Mouse (Mus musculus): ENCODE data around the gene Iqch.

DNA sequence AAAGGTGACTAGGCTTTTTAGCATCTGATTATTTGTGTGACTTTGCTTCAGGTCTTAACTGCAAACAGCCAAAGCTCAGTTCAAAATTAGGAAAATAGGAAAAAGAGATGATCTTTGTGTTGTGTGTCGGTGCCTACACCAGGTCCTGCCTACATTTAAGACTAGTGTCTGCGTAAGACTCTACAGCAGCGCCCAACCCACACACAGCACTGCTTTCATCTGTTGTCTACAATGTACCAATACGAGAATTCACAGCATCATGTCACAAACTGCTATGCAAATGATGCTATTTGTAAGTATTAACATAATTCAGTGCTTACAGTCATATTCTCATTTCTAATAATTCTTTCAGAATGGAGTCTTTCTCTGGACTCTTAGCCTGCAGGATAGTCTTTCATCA, 108.5 kb downstream of the Iqch start:
- no peak for TF ChIP-seq CTCF (IDR thresholded peaks at IDR 0.05; ENCODE audit: borderline replicate concordance, insufficient read depth, low read depth, low read length)
- TF ChIP-seq POLR2A (IDR thresholded peaks at IDR 0.05; ENCODE audit: borderline replicate concordance, insufficient read depth, low read length) = no peak
